ENCODE assay signal across 14 mouse cellular contexts in the genomic region with DNA sequence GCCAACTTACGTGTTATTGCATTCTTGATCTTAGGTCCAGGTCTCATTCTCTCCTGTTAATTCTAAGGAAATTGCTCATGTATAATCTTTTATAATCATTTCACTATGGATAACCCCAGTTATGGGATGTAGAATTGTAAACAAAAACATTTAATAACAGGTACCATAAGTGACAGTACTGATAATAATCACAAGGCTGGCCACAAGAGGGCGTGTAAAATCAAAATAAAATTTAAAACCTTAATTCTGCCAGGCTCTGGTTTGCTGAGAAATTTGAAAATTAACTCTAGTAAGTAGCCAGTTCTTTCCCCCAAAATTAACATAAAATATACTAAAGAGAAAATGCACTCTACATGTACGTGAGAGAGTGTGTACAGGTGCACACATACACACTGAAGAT. TPM values are rescaled to one million over a fixed set of nuclear protein-coding genes. Genes with fewer than 3 reads are reported as not detected.
A peak's percentile ranks its signal among the peaks of the same experiment; 100 is the strongest.
DNase-seq lines count a peak whose midpoint lies in the region; ATAC-seq and TF ChIP-seq lines count a peak whose summit lies in the region.
"Had no signal": no experiment of that assay in that cellular context is flagged by ENCODE, and none has a peak within 500 bp of the region (broad histone marks: within the 10 kb centered on the region; RNA-seq: fewer than 3 reads in every experiment).

No protein-coding gene starts in this region.

- TF ChIP-seq CTCF in MEL (IDR thresholded peaks at IDR 0.05 in 2 of 3, conservative IDR thresholded peaks at IDR 0.05 in 1 of 3; ENCODE audit: control insufficient read depth in 1 of 3, insufficient read depth in 1 of 3, low read depth in 2 of 3, low read length in 3 of 3, poor library complexity in 1 of 3, severe bottlenecking in 1 of 3) = peak in 1 of 3 experiments; percentile 18; a peak in 1 of 6 replicates
- peak; percentile 62 for TF ChIP-seq CTCF in forebrain, postnatal 0 days (IDR thresholded peaks at IDR 0.05; ENCODE audit: low read depth)

- intact Hi-C loops in left cerebral cortex, postnatal 14 days (cut with DNase I) = loop anchor here (2.0 to 10.0 kb wide), 2 partner anchors 230 to 894 kb away; no protein-coding TSS in a partner anchor

- peaks cover 5% of the 10 kb centered on the region; the same call in 1 of the 2 replicates for H3K36me3 ChIP-seq in forebrain, embryonic 13.5 days (ENCODE audit: poor library complexity, severe bottlenecking)
- no peaks in the 10 kb centered on the region for H3K36me3 ChIP-seq in forebrain, embryonic 11.5 days (ENCODE audit: control insufficient read depth, insufficient read depth, low read length)
- H3K36me3 ChIP-seq in MEL (ENCODE audit: control insufficient read depth in 1 of 2, insufficient read depth in 2 of 2, low read length in 2 of 2) = no peaks in the 10 kb centered on the region
- no peaks in the 10 kb centered on the region; the same call in 1 of the 2 replicates for H3K36me3 ChIP-seq in forebrain, postnatal 0 days (ENCODE audit: insufficient read depth)

- 58% methylated on average over 3 of the region's 3 CpGs for WGBS in forebrain, embryonic 13.5 days
- 61% methylated on average over 3 of the region's 3 CpGs for WGBS in forebrain, embryonic 11.5 days
- 53% methylated on average over 3 of the region's 3 CpGs for WGBS in forebrain, postnatal 0 days

- no peaks in the 10 kb centered on the region for H3K9me3 ChIP-seq in forebrain, embryonic 13.5 days (replicated peaks)
- no peaks in the 10 kb centered on the region for H3K9me3 ChIP-seq in forebrain, embryonic 11.5 days (ENCODE audit: control insufficient read depth, low read length)
- H3K9me3 ChIP-seq in MEL (replicated peaks; ENCODE audit: insufficient read depth, low read length) = no peaks in the 10 kb centered on the region
- no peaks in the 10 kb centered on the region for H3K9me3 ChIP-seq in forebrain, postnatal 0 days (ENCODE audit: low read length)
- H3K9me3 ChIP-seq: neural tube, embryonic 13.5 days had no signal

- H3K9ac ChIP-seq in forebrain, embryonic 13.5 days = no peak overlapping the region
- H3K9ac ChIP-seq in forebrain, embryonic 11.5 days (ENCODE audit: low read length) = no peak overlapping the region
- H3K9ac ChIP-seq in MEL (ENCODE audit: control insufficient read depth, low read depth, low read length, poor library complexity, severe bottlenecking) = no peak overlapping the region
- H3K9ac ChIP-seq in forebrain, postnatal 0 days = no peak overlapping the region
- H3K9ac ChIP-seq: neural tube, embryonic 13.5 days had no signal

- ATAC-seq in forebrain, embryonic 13.5 days = peak; percentile 29; the same call in 1 of the 2 replicates
- ATAC-seq in forebrain, embryonic 11.5 days (replicated peaks; ENCODE audit: low FRiP score) = no peak
- no peak for ATAC-seq in forebrain, postnatal 0 days
- no peak for ATAC-seq in erythroid progenitor cell, adult 5-6 weeks (replicated peaks; ENCODE audit: low FRiP score, poor library complexity, severe bottlenecking)

- no peak overlapping the region for H3K4me2 ChIP-seq in forebrain, embryonic 13.5 days
- no peak overlapping the region for H3K4me2 ChIP-seq in forebrain, embryonic 11.5 days (ENCODE audit: low read depth, low read length, severe bottlenecking)
- H3K4me2 ChIP-seq in forebrain, postnatal 0 days (ENCODE audit: low read depth) = no peak overlapping the region
- H3K4me2 ChIP-seq: neural tube, embryonic 13.5 days had no signal

- peak; percentile 2; the same call in 1 of the 2 replicates for TF ChIP-seq RAD21 in MEL (IDR thresholded peaks at IDR 0.05; ENCODE audit: low read depth, low read length)

- H3K27ac ChIP-seq in forebrain, embryonic 13.5 days = no peak overlapping the region
- no peak overlapping the region for H3K27ac ChIP-seq in forebrain, embryonic 11.5 days (ENCODE audit: low read depth, low read length)
- no peak overlapping the region for H3K27ac ChIP-seq in MEL (ENCODE audit: control insufficient read depth, low read depth, low read length)
- no peak overlapping the region for H3K27ac ChIP-seq in forebrain, postnatal 0 days (ENCODE audit: low read depth, low read length)
- H3K27ac ChIP-seq: neural tube, embryonic 13.5 days had no signal

- TF ChIP-seq EP300 in MEL (IDR thresholded peaks at IDR 0.05; ENCODE audit: low read depth in 1 of 2, low read length in 2 of 2) = no peak

- H3K79me2 ChIP-seq in MEL (ENCODE audit: control insufficient read depth, insufficient read depth, low read length, poor library complexity) = no peaks in the 10 kb centered on the region

- peaks cover 16% of the 10 kb centered on the region; the same call in 1 of the 2 replicates for H3K4me1 ChIP-seq in forebrain, embryonic 13.5 days
- peaks cover 3% of the 10 kb centered on the region; the same call in 1 of the 2 replicates for H3K4me1 ChIP-seq in forebrain, embryonic 11.5 days (replicated peaks; ENCODE audit: control insufficient read depth, insufficient read depth, low read length)
- H3K4me1 ChIP-seq in MEL (ENCODE audit: control insufficient read depth in 1 of 2, insufficient read depth in 2 of 2, low read length in 2 of 2) = no peaks in the 10 kb centered on the region
- H3K4me1 ChIP-seq in forebrain, postnatal 0 days (ENCODE audit: insufficient read depth) = no peaks in the 10 kb centered on the region
- H3K4me1 ChIP-seq: neural tube, embryonic 13.5 days had no signal

- DNase-seq in forebrain, embryonic 11.5 days (ENCODE audit: low spot score) = no peak
- DNase-seq in left cerebral cortex, postnatal 14 days (ENCODE audit: low spot score in 2 of 2) = peak; percentile 14 to 64
- no peak for DNase-seq in left cerebral cortex, adult 8-10 months (ENCODE audit: low spot score in 2 of 2)
- DNase-seq in MEL (ENCODE audit: low read depth, low spot score) = no peak
- peak; percentile 71 for DNase-seq in forebrain, postnatal 0 days
- DNase-seq in ovary, postnatal 10 days (ENCODE audit: low spot score) = no peak
- DNase-seq: adrenal gland, adult 8-10 months had no signal

- no peak overlapping the region for H3K4me3 ChIP-seq in forebrain, embryonic 13.5 days
- no peak overlapping the region for H3K4me3 ChIP-seq in forebrain, embryonic 11.5 days (ENCODE audit: low read depth, low read length)
- H3K4me3 ChIP-seq in MEL (ENCODE audit: control insufficient read depth in 1 of 2, insufficient read depth in 1 of 2, low read depth in 2 of 2, low read length in 2 of 2) = no peak overlapping the region
- no peak overlapping the region for H3K4me3 ChIP-seq in forebrain, postnatal 0 days (ENCODE audit: low read depth, low read length)
- H3K4me3 ChIP-seq: neural tube, embryonic 13.5 days had no signal

- no peak for TF ChIP-seq POLR2A in MEL (IDR thresholded peaks at IDR 0.05; ENCODE audit: control insufficient read depth in 1 of 2, insufficient read depth in 1 of 2, low read depth in 1 of 2, low read length in 2 of 2, poor library complexity in 1 of 2)

- no peaks in the 10 kb centered on the region for H3K27me3 ChIP-seq in forebrain, embryonic 13.5 days
- H3K27me3 ChIP-seq in forebrain, embryonic 11.5 days (ENCODE audit: control insufficient read depth, insufficient read depth, low read length) = no peaks in the 10 kb centered on the region
- no peaks in the 10 kb centered on the region for H3K27me3 ChIP-seq in MEL (ENCODE audit: control insufficient read depth in 1 of 2, insufficient read depth in 2 of 2, low read length in 2 of 2)
- H3K27me3 ChIP-seq in forebrain, postnatal 0 days (ENCODE audit: insufficient read depth, low read length) = no peaks in the 10 kb centered on the region
- H3K27me3 ChIP-seq: neural tube, embryonic 13.5 days had no signal

RNA-seq across cellular contexts. Expression of a gene that starts 16.7 kb away (rescaled TPM):
- 36.9 and 41.9 TPM in 2 replicates for polyA plus RNA-seq in forebrain, embryonic 13.5 days (2015; fragmentation: Nextera tagmentation; extraction: Ambion mirVana)
- polyA plus RNA-seq in forebrain, embryonic 11.5 days (2014; fragmentation: Nextera tagmentation; extraction: Ambion mirVana) = 30.0 and 35.2 TPM in 2 replicates
- 10 to 100 TPM; 31.7 to 33.9 TPM for total RNA-seq in left cerebral cortex, postnatal 14 days (2021)
- total RNA-seq in left cerebral cortex, adult 8-10 months (2022) = 10 to 100 TPM; 26.6 to 32.3 (median 30.6) TPM
- total RNA-seq in MEL (2012; rRNA removed) = 3.9 and 6.6 TPM in 2 replicates
- polyA plus RNA-seq in MEL (2012; ENCODE audit: insufficient read depth in 1 of 2, insufficient read length in 2 of 2, low read depth in 1 of 2, low replicate concordance in 2 of 2, missing spikeins in 1 of 2) = 10 to 100 TPM in 1 of 2 experiments, not detected in 1; 11.0 TPM
- 27.8 and 40.2 TPM in 2 replicates for total RNA-seq in forebrain, postnatal 0 days (2014; rRNA removed)
- 35.2 and 39.0 TPM in 2 replicates for polyA plus RNA-seq in forebrain, postnatal 0 days (2015; fragmentation: Nextera tagmentation; extraction: Ambion mirVana)
- total RNA-seq in erythroid progenitor cell, adult 5-6 weeks (2015; ENCODE audit: low replicate concordance) = 1.7 and 10.8 TPM in 2 replicates
- 4.5 and 12.2 TPM in 2 replicates for total RNA-seq in erythroid progenitor cell, adult 5-6 weeks (2017; ENCODE audit: low replicate concordance)

RNA-seq across cellular contexts. Expression of a gene that starts 16.9 kb away (rescaled TPM):
- polyA plus RNA-seq in forebrain, embryonic 13.5 days (2015; fragmentation: Nextera tagmentation; extraction: Ambion mirVana) = 0.18 and 0.22 TPM in 2 replicates
- 0.23 TPM in 1 of 2 replicates, not detected in the other for polyA plus RNA-seq in forebrain, embryonic 11.5 days (2014; fragmentation: Nextera tagmentation; extraction: Ambion mirVana)
- under 1 TPM; 0.18 to 0.27 TPM for total RNA-seq in left cerebral cortex, postnatal 14 days (2021)
- total RNA-seq in left cerebral cortex, adult 8-10 months (2022) = under 1 TPM; 0.11 to 0.27 (median 0.19) TPM
- 0.08 and 0.13 TPM in 2 replicates for total RNA-seq in MEL (2012; rRNA removed)
- polyA plus RNA-seq in MEL (2012; ENCODE audit: insufficient read depth in 1 of 2, insufficient read length in 2 of 2, low read depth in 1 of 2, low replicate concordance in 2 of 2, missing spikeins in 1 of 2) = under 1 TPM in 1 of 2 experiments, not detected in 1; 0.17 TPM
- total RNA-seq in forebrain, postnatal 0 days (2014; rRNA removed) = 0.15 TPM in 1 of 2 replicates, not detected in the other
- 0.15 and 0.21 TPM in 2 replicates for polyA plus RNA-seq in forebrain, postnatal 0 days (2015; fragmentation: Nextera tagmentation; extraction: Ambion mirVana)
- total RNA-seq in erythroid progenitor cell, adult 5-6 weeks (2015; ENCODE audit: low replicate concordance) = not detected in 2 replicates
- not detected in 2 replicates for total RNA-seq in erythroid progenitor cell, adult 5-6 weeks (2017; ENCODE audit: low replicate concordance)
- total RNA-seq: common myeloid progenitor, adult 5-6 weeks; heart, postnatal 14 days had no signal
- polyA plus RNA-seq: neural tube, embryonic 13.5 days had no signal

RNA-seq across cellular contexts. Expression of a gene that starts 47.3 kb away (rescaled TPM):
- 56.3 and 65.2 TPM in 2 replicates for polyA plus RNA-seq in forebrain, embryonic 13.5 days (2015; fragmentation: Nextera tagmentation; extraction: Ambion mirVana)
- polyA plus RNA-seq in forebrain, embryonic 11.5 days (2014; fragmentation: Nextera tagmentation; extraction: Ambion mirVana) = 47.5 and 51.5 TPM in 2 replicates
- 10 to 100 TPM; 28.8 to 40.9 TPM for total RNA-seq in left cerebral cortex, postnatal 14 days (2021)
- total RNA-seq in left cerebral cortex, adult 8-10 months (2022) = 10 to 100 TPM; 25.8 to 29.3 (median 28.4) TPM
- not detected in 2 replicates for total RNA-seq in MEL (2012; rRNA removed)
- not detected for polyA plus RNA-seq in MEL (2012; ENCODE audit: insufficient read depth in 1 of 2, insufficient read length in 2 of 2, low read depth in 1 of 2, low replicate concordance in 2 of 2, missing spikeins in 1 of 2)
- total RNA-seq in forebrain, postnatal 0 days (2014; rRNA removed) = 26.8 and 27.5 TPM in 2 replicates
- 40.7 and 42.2 TPM in 2 replicates for polyA plus RNA-seq in forebrain, postnatal 0 days (2015; fragmentation: Nextera tagmentation; extraction: Ambion mirVana)
- not detected in 2 replicates for total RNA-seq in erythroid progenitor cell, adult 5-6 weeks (2015; ENCODE audit: low replicate concordance)
- total RNA-seq in erythroid progenitor cell, adult 5-6 weeks (2017; ENCODE audit: low replicate concordance) = not detected in 2 replicates
- total RNA-seq: adrenal gland, adult 8-10 months; common myeloid progenitor, adult 5-6 weeks; gastrocnemius, adult 8-10 months had no signal
- polyA plus RNA-seq: lung, embryonic 16.5 days; neural tube, embryonic 13.5 days had no signal

Comparison
In these comparisons a context has a peak if more than half of its experiments do, and no peak if none do; other contexts are left out.
1. DNase-seq: peak in left cerebral cortex, postnatal 14 days (2 of 2) and forebrain, postnatal 0 days (single experiment); none in forebrain, embryonic 11.5 days (single experiment), left cerebral cortex, adult 8-10 months (0 of 2), MEL (single experiment) and ovary, postnatal 10 days (single experiment).
2. RNA of a gene that starts 47.3 kb away (total RNA-seq): 28.8 to 40.9 TPM in left cerebral cortex, postnatal 14 days, 25.8 to 29.3 TPM in left cerebral cortex, adult 8-10 months and 26.8 to 27.5 TPM in forebrain, postnatal 0 days; not detected in MEL and not detected in erythroid progenitor cell, adult 5-6 weeks; every median in the first group is over 10 times any median in the second.